Mouse (Mus musculus): ENCODE measurements around the gene Fgfrl1.
A peak's percentile ranks its signal among the peaks of the same experiment; 100 is the strongest.

Fgfrl1 gene

GRCm38 (mm10) chr5:108692271-108692670, at the start of gene Fgfrl1:
Gene Fgfrl1, plus strand, starts transcription at chr5:108692382.
- DNase-seq (ENCODE audit: low spot score), result no peak

DNA sequence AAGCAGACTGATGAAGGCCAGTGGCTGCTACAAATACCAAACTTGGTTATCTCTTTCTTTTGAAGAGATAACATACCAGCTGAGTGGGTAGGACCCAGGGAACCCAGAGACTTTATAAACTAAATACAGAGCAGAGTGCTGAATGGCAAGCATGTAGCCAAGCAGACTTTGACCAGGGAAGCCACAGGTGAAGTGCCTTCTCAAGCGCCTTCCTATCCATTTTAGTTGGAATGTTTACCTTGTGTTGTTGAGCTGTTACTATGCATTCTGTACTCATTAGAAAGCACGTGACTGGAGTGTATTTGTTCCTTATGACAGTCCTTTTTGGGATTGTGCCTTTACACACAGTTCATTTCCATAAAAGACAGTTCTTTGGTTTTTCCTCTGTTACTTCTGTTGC, 48.5 kb upstream of the Fgfrl1 start:
- DNase-seq (ENCODE audit: low spot score), result no peak

DNA sequence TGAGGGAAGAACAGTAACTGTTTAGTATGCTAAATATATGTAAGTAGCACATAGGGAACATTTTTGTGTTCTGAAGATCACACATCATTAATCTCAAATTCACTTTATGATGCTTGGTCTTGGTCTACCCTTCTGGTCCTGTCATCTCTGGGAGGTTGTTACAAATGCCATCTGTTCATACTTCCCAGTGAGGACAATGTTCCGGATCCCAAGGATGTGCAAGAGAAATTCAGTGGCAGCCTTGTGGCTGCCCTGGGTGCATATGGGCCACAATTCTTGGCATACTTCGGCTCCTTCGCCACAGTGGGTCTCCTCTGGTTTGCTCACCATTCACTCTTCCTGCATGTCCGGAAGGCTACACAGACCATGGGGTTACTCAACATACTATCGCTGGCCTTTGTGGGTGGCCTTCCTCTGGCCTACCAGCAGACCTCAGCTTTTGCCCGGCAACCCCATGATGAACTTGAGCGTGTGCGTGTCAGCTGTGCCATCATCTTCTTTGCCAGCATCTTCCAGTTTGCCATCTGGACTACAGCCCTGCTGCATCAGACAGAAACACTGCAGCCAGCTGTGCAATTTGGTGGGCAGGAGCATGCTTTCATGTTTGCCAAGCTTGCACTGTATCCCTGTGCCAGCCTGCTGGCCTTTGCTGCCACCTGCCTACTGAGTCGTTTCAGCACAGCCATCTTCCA, 46.4 kb upstream of the Fgfrl1 start:
- DNase-seq (ENCODE audit: low spot score), result no peak

- DNase-seq (ENCODE audit: low spot score), result no peak
These were observed 45.9 kb upstream of the Fgfrl1 start for GRCm38 (mm10) chr5:108646343-108646660.

DNA sequence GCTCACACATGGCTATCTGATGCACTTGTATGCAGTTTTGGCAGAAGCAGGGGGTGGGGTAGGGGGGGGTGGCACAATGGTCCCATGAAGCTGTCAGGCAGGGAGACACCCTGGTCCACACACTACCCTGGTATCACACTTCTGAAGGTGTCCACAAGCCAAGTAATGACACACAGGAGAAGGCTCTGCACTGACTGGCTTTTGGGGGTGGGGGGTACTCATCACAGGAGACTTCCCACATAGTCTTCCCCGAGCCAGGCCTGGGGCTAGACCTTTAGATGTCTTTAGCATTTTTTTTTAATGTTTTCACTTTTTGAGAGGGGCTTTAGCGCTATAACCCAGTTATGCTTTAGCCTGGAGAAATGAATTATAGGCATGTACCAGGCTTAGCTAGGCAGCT, 44.9 kb upstream of the Fgfrl1 start:
- DNase-seq (ENCODE audit: low spot score), result no peak

DNA sequence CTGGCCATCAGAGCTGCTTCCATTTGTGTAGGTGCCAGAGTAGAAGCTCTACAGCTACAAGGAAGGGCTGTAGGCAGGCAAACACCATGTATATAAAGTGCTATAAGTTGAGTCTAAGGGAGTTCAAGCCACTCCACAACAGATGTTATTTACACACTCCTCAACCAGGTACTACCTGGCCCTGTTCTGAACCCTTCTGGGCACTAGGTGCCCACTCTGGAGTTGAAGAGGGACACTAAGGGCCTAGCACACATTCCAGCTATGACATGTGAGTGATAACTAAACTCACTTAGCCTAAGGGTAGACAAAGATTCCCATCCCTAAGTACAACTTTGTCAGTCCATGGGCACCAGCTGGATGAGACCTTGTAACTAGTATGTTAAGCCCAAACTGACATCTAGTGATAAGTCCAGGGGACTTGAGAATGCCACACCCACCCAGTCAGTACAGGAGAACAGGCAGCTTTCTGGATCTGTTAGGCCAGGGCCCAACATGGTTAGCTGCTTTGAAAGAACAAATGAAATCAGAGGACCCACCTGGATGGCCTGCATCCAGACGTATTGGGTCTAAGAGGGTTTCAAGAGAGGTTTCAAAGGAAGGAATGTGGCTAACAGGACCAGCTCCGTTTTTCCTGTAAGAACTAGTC, 44.2 kb upstream of the Fgfrl1 start:
- no peak for DNase-seq (ENCODE audit: low spot score)

DNA sequence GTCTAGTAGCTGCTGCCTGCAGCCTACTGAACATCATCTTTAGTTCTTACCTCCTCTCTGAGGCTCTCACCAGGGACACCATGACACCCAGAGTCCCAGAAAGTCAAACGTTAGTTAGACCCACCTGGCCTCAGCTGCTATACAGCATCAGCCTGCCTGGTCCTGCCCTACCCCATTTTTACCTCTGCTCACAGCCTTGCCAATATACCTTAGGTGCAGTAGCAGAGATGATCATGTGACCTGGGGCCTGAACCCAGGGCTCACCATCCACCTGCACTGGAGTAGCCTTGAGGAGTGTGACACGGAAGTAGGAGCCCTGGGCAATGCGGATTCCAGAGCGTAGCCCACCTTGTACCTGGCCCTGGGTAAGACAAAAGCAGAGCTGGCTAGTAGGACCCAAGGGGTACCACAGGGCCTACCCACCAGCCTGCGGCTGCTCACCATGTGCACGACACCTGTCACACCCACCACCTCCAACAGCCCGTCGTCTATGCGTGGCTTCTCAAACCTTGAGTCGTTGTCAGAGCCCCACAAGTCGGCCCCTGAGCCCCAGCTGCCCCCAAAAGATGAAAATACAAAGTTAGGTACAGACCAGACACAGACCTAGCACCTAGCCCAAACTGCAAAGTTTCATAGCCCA, 43.1 kb upstream of the Fgfrl1 start:
- DNase-seq (ENCODE audit: low spot score), result no peak

DNA sequence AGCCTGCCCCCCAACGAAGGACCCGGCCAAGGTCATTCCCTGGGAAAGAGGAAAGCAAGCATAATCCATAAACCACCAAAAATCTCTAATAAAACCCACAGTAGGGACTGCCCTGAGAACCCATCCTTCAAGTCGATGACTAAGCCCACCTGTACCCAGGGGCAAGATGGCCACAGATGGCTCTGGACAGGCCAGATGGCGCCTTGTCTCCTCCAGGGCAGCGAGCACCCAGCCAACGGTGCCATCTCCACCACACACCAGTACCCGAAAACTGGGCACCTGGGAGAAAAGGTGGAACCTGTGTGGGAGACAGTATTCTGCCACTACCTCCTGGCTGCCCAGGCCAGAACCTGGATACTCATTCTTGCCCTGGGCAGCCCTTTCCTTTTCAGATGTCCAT, 41.8 kb upstream of the Fgfrl1 start:
- DNase-seq (ENCODE audit: low spot score), result no peak

DNA sequence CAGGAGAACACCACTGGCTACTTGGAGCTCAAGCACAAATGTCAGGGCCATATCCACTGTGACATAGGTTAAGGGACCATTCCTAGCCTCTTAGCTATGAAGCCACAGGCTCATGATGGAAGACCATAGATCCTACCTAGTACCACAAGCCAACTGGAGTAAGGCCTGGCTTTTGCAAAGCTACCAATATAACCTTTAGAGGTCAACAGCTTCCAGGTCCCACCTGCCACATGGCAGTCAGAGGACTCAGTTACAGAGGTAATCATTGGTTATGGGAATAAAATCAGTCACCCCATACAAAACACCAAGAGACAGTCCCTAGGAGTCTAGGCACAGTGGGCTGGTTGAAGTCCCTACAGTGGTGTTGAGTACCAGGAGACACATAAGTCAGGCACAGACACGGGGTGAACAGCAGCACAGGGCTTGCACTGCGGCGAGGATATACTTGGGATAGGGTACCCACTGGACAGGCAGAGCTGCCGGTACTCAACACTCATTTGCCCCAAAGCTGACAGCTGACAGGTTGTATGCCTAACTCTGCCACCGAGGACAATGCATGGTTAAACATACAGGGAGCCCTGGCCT, 41.0 kb upstream of the Fgfrl1 start:
- DNase-seq (ENCODE audit: low spot score), result no peak

DNA sequence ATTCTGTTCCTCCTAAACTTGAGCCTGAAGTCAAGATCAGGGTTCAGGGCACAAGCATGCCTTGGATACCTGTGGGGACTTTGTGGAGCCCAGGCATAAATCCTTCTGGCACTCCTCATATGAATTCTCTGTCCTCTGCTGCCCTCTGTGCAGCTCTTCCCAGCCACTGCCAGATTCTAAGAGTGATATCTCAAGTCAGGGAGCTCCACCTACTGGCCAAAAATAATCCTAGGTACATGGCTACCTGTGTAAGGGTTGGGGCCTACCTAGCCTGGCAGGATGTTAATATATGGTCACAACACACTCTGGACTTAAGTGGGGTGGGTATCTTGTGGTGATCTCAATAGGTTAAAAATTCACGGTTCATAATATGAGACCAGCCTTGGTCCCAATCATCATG, 40.4 kb upstream of the Fgfrl1 start:
- DNase-seq (ENCODE audit: low spot score), result peak; percentile 75

- no peak for DNase-seq (ENCODE audit: low spot score)
These were observed 38.8 kb upstream of the Fgfrl1 start for GRCm38 (mm10) chr5:108653341-108653740.

- no peak for DNase-seq (ENCODE audit: low spot score)
These were observed 37.7 kb upstream of the Fgfrl1 start for GRCm38 (mm10) chr5:108654444-108654990.

GRCm38 (mm10) chr5:108655381-108655780, 36.8 kb upstream of the Fgfrl1 start:
- DNase-seq (ENCODE audit: low spot score), result no peak

DNA sequence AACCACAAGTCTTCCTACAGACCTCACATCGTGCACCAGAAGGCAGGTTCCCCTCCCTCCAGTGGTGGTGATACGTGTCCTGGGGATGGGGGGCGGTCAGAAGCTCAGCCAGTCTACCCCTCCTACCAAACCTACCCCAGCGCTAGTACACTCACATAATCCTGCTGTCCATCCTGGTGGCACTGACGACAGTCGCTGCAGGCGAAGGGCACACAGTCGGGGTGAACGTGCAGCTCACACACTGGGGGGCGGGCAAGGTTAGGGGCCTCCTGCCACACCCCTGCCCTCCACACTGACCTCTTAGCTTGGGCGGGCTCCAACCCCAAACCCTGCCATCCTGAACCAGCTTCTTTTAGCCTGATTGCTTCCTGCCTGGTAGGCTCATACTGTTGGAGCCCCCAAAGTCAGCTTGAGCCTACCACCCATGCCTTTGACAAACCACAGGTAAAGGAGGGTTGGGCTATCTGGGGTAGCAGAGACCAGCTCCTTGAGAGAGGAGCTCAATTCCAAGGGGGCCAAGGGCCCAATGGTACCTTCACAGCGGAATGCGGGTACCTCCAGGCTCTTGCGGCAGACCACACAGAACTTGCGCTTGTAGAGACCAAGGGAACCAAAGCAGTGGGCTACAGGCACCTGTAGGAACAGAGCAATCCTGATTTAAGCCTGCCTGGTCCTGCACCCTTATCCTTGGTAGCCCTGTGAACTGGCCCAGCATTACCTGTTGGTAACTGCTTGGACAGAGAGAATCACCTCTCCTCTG, 36.1 kb upstream of the Fgfrl1 start:
- no peak for DNase-seq (ENCODE audit: low spot score)

- DNase-seq (ENCODE audit: low spot score), result no peak
These were observed 34.8 kb upstream of the Fgfrl1 start for GRCm38 (mm10) chr5:108657406-108657805.

- DNase-seq (ENCODE audit: low spot score), result no peak
These were observed 33.6 kb upstream of the Fgfrl1 start for GRCm38 (mm10) chr5:108658611-108659010.

DNA sequence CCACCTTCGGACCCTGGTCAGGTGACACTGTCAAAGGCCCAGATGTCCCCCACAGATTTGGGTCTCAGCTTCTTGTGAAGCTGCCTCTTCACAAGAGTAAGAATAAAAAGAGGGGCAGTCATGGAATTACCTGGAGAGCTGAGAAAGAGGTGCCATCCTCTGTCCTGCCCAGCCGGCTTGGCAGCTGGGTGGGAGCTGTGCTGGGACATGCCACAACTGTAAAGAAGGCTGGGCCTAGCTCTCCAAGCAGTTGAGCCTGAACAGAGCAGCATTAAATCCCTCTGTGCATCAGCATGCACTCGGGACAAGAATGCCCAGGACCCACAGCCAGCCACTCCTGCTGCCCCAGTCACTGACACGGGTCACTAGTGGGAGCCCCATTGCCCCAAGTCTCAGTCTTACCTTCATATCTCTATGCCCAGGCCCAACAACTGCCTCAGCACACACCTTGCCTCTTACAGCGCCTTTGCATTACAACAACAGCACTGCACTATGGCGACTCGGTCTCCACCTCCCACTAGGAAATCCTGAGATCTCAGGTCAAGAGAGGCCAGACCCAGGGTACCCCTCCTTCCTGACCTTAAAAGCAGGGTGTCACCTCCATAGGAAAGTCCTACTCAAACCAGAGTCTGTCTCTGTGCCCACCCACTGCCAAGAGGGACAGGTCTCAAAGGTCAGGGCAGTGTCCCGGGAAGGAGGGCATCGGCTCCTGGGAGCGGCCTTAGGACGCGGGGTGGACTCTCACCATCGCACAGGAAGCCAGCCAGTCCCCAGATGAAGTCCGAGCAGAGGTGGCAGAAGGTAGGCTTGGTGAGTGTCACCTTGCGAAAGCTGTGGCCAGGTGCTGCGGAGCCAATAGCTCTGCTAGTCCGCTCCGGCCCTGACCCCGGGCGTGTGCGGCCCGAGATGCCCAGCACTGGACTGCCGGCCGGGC, 32.2 kb upstream of the Fgfrl1 start, which contains the start of gene Idua:
TSS of gene Idua (plus strand) at position 634 of the 934 bp plus-strand sequence.
- DNase-seq (ENCODE audit: low spot score), result no peak

- DNase-seq (ENCODE audit: low spot score), result peak; percentile 80
These were observed 31.4 kb upstream of the Fgfrl1 start for GRCm38 (mm10) chr5:108660632-108661268.

DNA sequence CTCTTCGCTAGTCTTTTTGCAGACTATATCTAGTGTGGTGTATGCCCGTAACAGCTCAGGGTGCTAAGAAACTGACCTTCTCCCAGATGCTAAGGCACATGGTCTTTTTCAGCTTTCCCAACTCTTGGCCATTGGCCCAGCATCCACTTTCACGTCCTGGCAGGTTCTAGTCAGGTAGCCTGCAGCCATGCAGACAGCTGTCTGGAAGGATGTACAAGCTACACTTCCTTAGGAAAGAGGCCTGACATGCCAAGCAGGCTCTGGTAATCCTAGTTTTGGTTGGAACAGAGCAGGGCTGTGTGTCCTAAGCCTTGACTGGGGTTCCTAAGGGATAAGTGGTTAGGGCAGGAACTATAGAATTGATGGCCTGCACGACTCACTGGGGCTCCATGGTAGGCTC, 29.4 kb upstream of the Fgfrl1 start:
- no peak for DNase-seq (ENCODE audit: low spot score)

- DNase-seq (ENCODE audit: low spot score), result no peak
These were observed 27.1 kb upstream of the Fgfrl1 start for GRCm38 (mm10) chr5:108665066-108665465.
